Mouse (Mus musculus): ENCODE data around the gene Tmem268.

DNA sequence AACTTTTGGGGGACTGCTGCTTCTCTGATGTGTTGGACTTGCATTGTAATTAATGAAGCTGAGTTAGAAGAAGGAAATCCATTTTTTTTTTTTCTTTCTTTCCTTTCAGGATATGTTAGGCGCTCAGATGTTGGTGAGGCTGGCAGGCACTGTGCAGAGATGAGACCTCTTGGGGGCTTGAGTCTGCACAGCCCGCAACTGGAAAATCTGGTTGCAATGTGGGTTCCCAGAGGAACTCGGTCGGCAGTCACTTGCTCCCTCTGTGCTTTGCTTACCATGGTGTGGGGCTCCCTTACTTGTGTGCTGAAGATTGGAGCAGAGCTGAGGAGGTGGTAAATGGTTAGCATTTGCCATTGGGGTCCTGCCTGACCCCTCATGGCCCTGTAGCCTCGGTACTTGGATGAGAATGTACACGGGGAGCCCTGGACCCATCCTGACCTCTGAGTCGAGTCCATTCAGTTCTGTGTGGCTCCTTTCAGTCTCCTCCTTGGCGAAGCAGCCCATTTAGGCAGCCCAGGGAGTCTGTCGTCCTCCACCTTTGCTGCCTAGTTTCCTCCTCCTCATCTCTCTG is 631 bp downstream of the Tmem268 start:
- TF ChIP-seq GATA1 (IDR thresholded peaks at IDR 0.05; ENCODE audit: borderline replicate concordance, low read length) (no peak), FLI1 (IDR thresholded peaks at IDR 0.05; ENCODE audit: low read length) (no peak)
